Mouse (Mus musculus) CH12.LX (cell line): ENCODE data around the gene Fbxo7. TPM values are rescaled to one million over a fixed set of nuclear protein-coding genes. Genes with fewer than 3 reads are reported as not detected.
A peak's percentile ranks its signal among the peaks of the same experiment; 100 is the strongest.

ENCODE experiments used
- DNase-seq: peaks from one replicate; pipeline ENCODE4 v3.0.0-alpha.2; 2013; ENCODE audit errors: extremely low read depth
- H3K27ac ChIP-seq: 2 replicates; pipeline ENCODE4 v1.5.1; 2012; ENCODE audit warnings: low read depth, mild to moderate bottlenecking, control low read depth, moderate library complexity; ENCODE audit not compliant: insufficient read depth
- H3K27me3 ChIP-seq: replicated peaks from 2 replicates; pipeline ENCODE3; 2012; ENCODE audit warnings: inconsistent platforms
- H3K36me3 ChIP-seq, 2 experiments: replicated peaks in 1 of 2; 2 replicates each; pipeline versions ENCODE3 to v1.6.1; 2012; ENCODE audit warnings: inconsistent platforms in 1 of 2, low read length in 1 of 2, mild to moderate bottlenecking in 1 of 2, mixed read lengths in 1 of 2, moderate library complexity in 1 of 2; ENCODE audit not compliant: control insufficient read depth in 1 of 2, insufficient read depth in 1 of 2
- H3K4me1 ChIP-seq, 2 experiments: 2 replicates each; pipeline ENCODE4 v1.6.1; 2012; ENCODE audit warnings: inconsistent platforms in 1 of 2, moderate library complexity in 1 of 2; ENCODE audit not compliant: insufficient read depth in 2 of 2, control insufficient read depth in 1 of 2
- H3K4me2 ChIP-seq: 2 replicates; pipeline ENCODE4 v1.6.1; 2012; ENCODE audit warnings: low read depth, mild to moderate bottlenecking, control low read depth; ENCODE audit not compliant: poor library complexity, insufficient read depth, severe bottlenecking
- H3K4me3 ChIP-seq, 3 experiments: fragments of 150-350 bp in 1 of 3; sonication (generic) in 1 of 3; replicated peaks in 1 of 3; 2 replicates each; pipeline versions ENCODE3 to v1.5.1; 2011 to 2012; ENCODE audit warnings: low read depth in 2 of 3, low read length in 2 of 3, mild to moderate bottlenecking in 2 of 3, moderate library complexity in 2 of 3, control low read depth in 1 of 3, improper control_type of control experiment in 1 of 3, inconsistent platforms in 1 of 3, mixed read lengths in 1 of 3; ENCODE audit not compliant: poor library complexity in 1 of 3
- H3K79me2 ChIP-seq: replicated peaks from 2 replicates; pipeline ENCODE4 v1.6.1; 2012; ENCODE audit warnings: mild to moderate bottlenecking, moderate library complexity; ENCODE audit not compliant: control insufficient read depth, poor library complexity, insufficient read depth, severe bottlenecking; ENCODE audit errors: extremely low read depth
- H3K9ac ChIP-seq: 2 replicates; pipeline ENCODE4 v1.6.1; 2012; ENCODE audit warnings: low read depth, mild to moderate bottlenecking, control low read depth, moderate library complexity; ENCODE audit not compliant: insufficient read depth
- H3K9me3 ChIP-seq: replicated peaks from 2 replicates; pipeline ENCODE3; 2012; ENCODE audit warnings: low read length, inconsistent platforms, mixed read lengths
- BHLHE40 ChIP-seq: IDR thresholded peaks from 2 replicates; pipeline ENCODE4 v1.6.1; 2011; ENCODE audit warnings: mild to moderate bottlenecking, low read depth, low read length, improper control_type of control experiment
- CHD2 ChIP-seq: IDR thresholded peaks from 2 replicates; pipeline ENCODE4 v1.6.1; 2011; ENCODE audit warnings: low read length, improper control_type of control experiment
- E2F4 ChIP-seq: IDR thresholded peaks from 2 replicates; pipeline ENCODE4 v1.6.1; 2011; ENCODE audit warnings: low read depth, low read length, improper control_type of control experiment; ENCODE audit not compliant: insufficient replicate concordance
- ELF1 ChIP-seq: IDR thresholded peaks from 2 replicates; pipeline ENCODE4 v1.6.1; 2014; ENCODE audit warnings: low read depth, mild to moderate bottlenecking, inconsistent platforms, low read length, improper control_type of control experiment
- GABPA ChIP-seq: IDR thresholded peaks from 2 replicates; pipeline ENCODE4 v1.6.1; 2012; ENCODE audit warnings: low read depth, low read length, improper control_type of control experiment, inconsistent platforms; ENCODE audit not compliant: insufficient replicate concordance
- HCFC1 ChIP-seq: IDR thresholded peaks from 2 replicates; pipeline ENCODE4 v1.6.1; 2012; ENCODE audit warnings: low read depth, mild to moderate bottlenecking, inconsistent platforms, low read length, improper control_type of control experiment
- IRF4 ChIP-seq: IDR thresholded peaks from 2 replicates; pipeline ENCODE4 v1.6.1; 2014; ENCODE audit warnings: low read depth, mild to moderate bottlenecking, inconsistent platforms, low read length, improper control_type of control experiment
- JUN ChIP-seq: IDR thresholded peaks from 2 replicates; pipeline ENCODE4 v1.6.1; 2011; ENCODE audit warnings: low read depth, mild to moderate bottlenecking, low read length, improper control_type of control experiment, moderate library complexity; ENCODE audit not compliant: insufficient read depth
- MAFK ChIP-seq: IDR thresholded peaks from 2 replicates; pipeline ENCODE4 v1.6.1; 2011; ENCODE audit warnings: low read length, improper control_type of control experiment; ENCODE audit not compliant: insufficient replicate concordance
- MAX ChIP-seq: IDR thresholded peaks from 2 replicates; pipeline ENCODE4 v1.6.1; 2011; ENCODE audit warnings: low read length, improper control_type of control experiment
- MAZ ChIP-seq: IDR thresholded peaks from 2 replicates; pipeline ENCODE4 v1.6.1; 2012; ENCODE audit warnings: low read depth, mild to moderate bottlenecking, inconsistent platforms, low read length, improper control_type of control experiment, moderate library complexity
- MEF2A ChIP-seq: IDR thresholded peaks from 2 replicates; pipeline ENCODE4 v1.6.1; 2014; ENCODE audit warnings: low read depth, mild to moderate bottlenecking, inconsistent platforms, low read length, improper control_type of control experiment, borderline replicate concordance
- MXI1 ChIP-seq: IDR thresholded peaks from 2 replicates; pipeline ENCODE4 v1.6.1; 2011; ENCODE audit warnings: mild to moderate bottlenecking, low read depth, low read length, improper control_type of control experiment
- MYC ChIP-seq: IDR thresholded peaks from 2 replicates; pipeline ENCODE4 v1.6.1; 2011; ENCODE audit warnings: low read depth, mild to moderate bottlenecking, improper control_type of control experiment, low read length
- NRF1 ChIP-seq: IDR thresholded peaks from 2 replicates; pipeline ENCODE4 v1.6.1; 2014; ENCODE audit warnings: low read depth, mild to moderate bottlenecking, inconsistent platforms, low read length, improper control_type of control experiment, moderate library complexity
- POLR2AphosphoS2 ChIP-seq: IDR thresholded peaks from 2 replicates; pipeline ENCODE4 v1.6.1; 2011; ENCODE audit warnings: low read depth, low read length, improper control_type of control experiment
- RAD21 ChIP-seq: IDR thresholded peaks from 2 replicates; pipeline ENCODE4 v1.6.1; 2011; ENCODE audit warnings: low read depth, mild to moderate bottlenecking, low read length, improper control_type of control experiment, moderate library complexity
- RCOR1 ChIP-seq: conservative IDR thresholded peaks from 2 replicates; pipeline ENCODE4 v1.6.1; 2012; ENCODE audit warnings: low read depth, mild to moderate bottlenecking, inconsistent platforms, low read length, improper control_type of control experiment
- SMC3 ChIP-seq: IDR thresholded peaks from 2 replicates; pipeline ENCODE4 v1.6.1; 2011; ENCODE audit warnings: low read depth, low read length, improper control_type of control experiment
- TBP ChIP-seq: conservative IDR thresholded peaks from 2 replicates; pipeline ENCODE4 v1.6.1; 2011; ENCODE audit warnings: low read depth, low read length, improper control_type of control experiment
- TCF12 ChIP-seq: IDR thresholded peaks from 2 replicates; pipeline ENCODE4 v1.6.1; 2014; ENCODE audit warnings: low read depth, mild to moderate bottlenecking, inconsistent platforms, low read length, improper control_type of control experiment
- UBTF ChIP-seq: IDR thresholded peaks from 2 replicates; pipeline ENCODE4 v1.6.1; 2012; ENCODE audit warnings: low read depth, mild to moderate bottlenecking, inconsistent platforms, low read length, improper control_type of control experiment, moderate library complexity
- ZC3H11A ChIP-seq: IDR thresholded peaks from 2 replicates; pipeline ENCODE4 v1.6.1; 2012; ENCODE audit warnings: low read depth, mild to moderate bottlenecking, inconsistent platforms, low read length, improper control_type of control experiment
- ZMIZ1 ChIP-seq: IDR thresholded peaks from 2 replicates; pipeline ENCODE4 v1.6.1; 2012; ENCODE audit warnings: low read depth, mild to moderate bottlenecking, inconsistent platforms, low read length, improper control_type of control experiment
- dilution Hi-C: fragments of 300-500 bp; cut with MboI; formaldehyde crosslinking; loops from 2 replicates; pipeline ENCODE4 v1.14.3; 2020; ENCODE audit warnings: low sequenced_read_pairs; ENCODE audit not compliant: extremely low pct_unique_long_range_greater_than_20kb, extremely low pct_ligation_motif_present
- in situ Hi-C: fragments of 300-500 bp; cut with MboI; formaldehyde crosslinking; loops from 3 replicates; pipeline ENCODE4 v1.14.3; 2019; ENCODE audit warnings: low sequenced_read_pairs, low pct_ligation_motif_present, low pct_unique_long_range_greater_than_20kb, mixed read lengths
- polyA plus RNA-seq: library from polyadenylated mRNA; unstranded; fragments of >175 nt; gene quantifications from 2 replicates; pipeline ENCODE4 v1.2.1, GENCODE M21; 2012; ENCODE audit warnings: low read depth; ENCODE audit not compliant: insufficient read length
- total RNA-seq, 2 experiments: library from RNA; depleted of rRNA; stranded (reverse); fragments of 300-350 nt in 1 of 2; fragments of >200 nt in 1 of 2; gene quantifications; 2 replicates each; pipeline ENCODE4 v1.2.3; 2012 to 2014

Gene Fbxo7
- total and polyA plus RNA-seq, 3 experiments: 13.1 to 18.7 (median 18.3) TPM

GRCm38 (mm10) chr10:86078761-86079160 is 57.0 kb downstream of the Fbxo7 start:
- H3K36me3 ChIP-seq: no peaks in the 10 kb centered on the region
- peaks cover 6% of the 10 kb centered on the region for H3K9me3 ChIP-seq
- peaks cover 0 to 12% of the 10 kb centered on the region in 2 experiments; a peak in 2 of 4 replicates for H3K4me1 ChIP-seq
- no peaks in the 10 kb centered on the region for H3K79me2 ChIP-seq
- dilution Hi-C loops: no loop called here
- no peak overlapping the region for H3K9ac ChIP-seq
- DNase-seq: no peak
- no peak overlapping the region for H3K4me3 ChIP-seq
- no peaks in the 10 kb centered on the region for H3K27me3 ChIP-seq
- in situ Hi-C loops: no loop called here
- no peak for TF ChIP-seq HCFC1
- TF ChIP-seq MAFK: no peak
- no peak for TF ChIP-seq NRF1
- no peak for TF ChIP-seq SMC3
- no peak for TF ChIP-seq TCF12
- no peak for TF ChIP-seq MXI1
- no peak for TF ChIP-seq RAD21
- no peak for TF ChIP-seq ZC3H11A
- TF ChIP-seq E2F4: no peak
- no peak for TF ChIP-seq JUN
- TF ChIP-seq MEF2A: no peak
- no peak for TF ChIP-seq TBP
- no peak for TF ChIP-seq IRF4
- TF ChIP-seq POLR2AphosphoS2: no peak
- no peak for TF ChIP-seq CHD2
- TF ChIP-seq MYC: no peak
- TF ChIP-seq ZMIZ1: no peak
- TF ChIP-seq RCOR1: no peak
- no peak for TF ChIP-seq GABPA
- no peak overlapping the region for H3K27ac ChIP-seq
- no peak overlapping the region for H3K4me2 ChIP-seq

GRCm38 (mm10) chr10:86079921-86080320 is 58.1 kb downstream of the Fbxo7 start:
- dilution Hi-C loops (no loop called here), in situ Hi-C loops (no loop called here)
- Histone ChIP-seq H3K27me3 (no peaks in the 10 kb centered on the region), H3K9ac (no peak overlapping the region), H3K4me1 (peaks cover 0 to 12% of the 10 kb centered on the region in 2 experiments; a peak in 2 of 4 replicates), H3K36me3 (no peaks in the 10 kb centered on the region), H3K27ac (no peak overlapping the region), H3K9me3 (no peaks in the 10 kb centered on the region), H3K4me3 (no peak overlapping the region), H3K79me2 (no peaks in the 10 kb centered on the region), H3K4me2 (no peak overlapping the region)
- TF ChIP-seq ELF1: no peak
- TF ChIP-seq MAX: no peak
- no peak for TF ChIP-seq UBTF
- no peak for TF ChIP-seq BHLHE40
- TF ChIP-seq MAZ: no peak
- DNase-seq: peak; percentile 55
